Mouse (Mus musculus) C2C12 (cell line): ENCODE measurements around the gene Bfsp1. TPM values are rescaled to one million over a fixed set of nuclear protein-coding genes. Genes with fewer than 3 reads are reported as not detected.

Experiments used
- H3K27me3 ChIP-seq: one replicate; pipeline ENCODE4 v1.6.1; 2011; ENCODE audit not compliant: control insufficient read depth, insufficient read depth, insufficient read length
- H3K36me3 ChIP-seq: one replicate; pipeline ENCODE4 v1.6.1; 2011; ENCODE audit not compliant: control insufficient read depth, insufficient read depth
- H3K4me3 ChIP-seq: one replicate; pipeline ENCODE4 v1.5.1; 2011; ENCODE audit warnings: mild to moderate bottlenecking, control low read depth; ENCODE audit not compliant: poor library complexity, insufficient read depth, severe bottlenecking
- H3K79me2 ChIP-seq: one replicate; pipeline ENCODE4 v1.6.1; 2011; ENCODE audit not compliant: control insufficient read depth, insufficient read depth
- H3K79me3 ChIP-seq: one replicate; pipeline ENCODE4 v1.6.1; 2011; ENCODE audit warnings: low read depth, control low read depth
- H3ac ChIP-seq: one replicate; pipeline ENCODE3; 2011; ENCODE audit warnings: low read depth; ENCODE audit not compliant: control insufficient read depth, insufficient read length
- CEBPB ChIP-seq: IDR thresholded peaks from one replicate; pipeline ENCODE4 v1.6.1; 2011; ENCODE audit warnings: low read depth, mild to moderate bottlenecking, control low read depth, moderate library complexity
- CTCF ChIP-seq: IDR thresholded peaks from one replicate; pipeline ENCODE4 v1.5.1; 2011; ENCODE audit not compliant: control insufficient read depth, insufficient read depth, insufficient read length
- FOSL1 ChIP-seq: IDR thresholded peaks from one replicate; pipeline ENCODE4 v1.8.0; 2011; ENCODE audit warnings: mild to moderate bottlenecking, low read length; ENCODE audit not compliant: poor library complexity, insufficient read depth, severe bottlenecking
- MAX ChIP-seq: IDR thresholded peaks from one replicate; pipeline ENCODE4 v1.6.1; 2011; ENCODE audit warnings: mild to moderate bottlenecking, control low read depth
- MYOD1 ChIP-seq: IDR thresholded peaks from one replicate; pipeline ENCODE4 v1.6.1; 2011; ENCODE audit warnings: low read depth; ENCODE audit not compliant: control insufficient read depth, insufficient read length
- MYOG ChIP-seq: IDR thresholded peaks from one replicate; pipeline ENCODE4 v1.6.1; 2011; ENCODE audit not compliant: control insufficient read depth, insufficient read length; ENCODE audit errors: extremely low read depth
- USF1 ChIP-seq: IDR thresholded peaks from one replicate; pipeline ENCODE4 v1.6.1; 2011; ENCODE audit warnings: low read depth, mild to moderate bottlenecking, control low read depth, moderate library complexity
- polyA plus RNA-seq: library from polyadenylated mRNA; unstranded; fragments of >200 nt; fragmentation: generic; extraction: Trizol; gene quantifications from one replicate; pipeline ENCODE4 v1.2.1, GENCODE M21; 2012; ENCODE audit warnings: missing spikeins

Bfsp1 gene
- polyA plus RNA-seq, 1 experiment, result 0.06 TPM

DNA sequence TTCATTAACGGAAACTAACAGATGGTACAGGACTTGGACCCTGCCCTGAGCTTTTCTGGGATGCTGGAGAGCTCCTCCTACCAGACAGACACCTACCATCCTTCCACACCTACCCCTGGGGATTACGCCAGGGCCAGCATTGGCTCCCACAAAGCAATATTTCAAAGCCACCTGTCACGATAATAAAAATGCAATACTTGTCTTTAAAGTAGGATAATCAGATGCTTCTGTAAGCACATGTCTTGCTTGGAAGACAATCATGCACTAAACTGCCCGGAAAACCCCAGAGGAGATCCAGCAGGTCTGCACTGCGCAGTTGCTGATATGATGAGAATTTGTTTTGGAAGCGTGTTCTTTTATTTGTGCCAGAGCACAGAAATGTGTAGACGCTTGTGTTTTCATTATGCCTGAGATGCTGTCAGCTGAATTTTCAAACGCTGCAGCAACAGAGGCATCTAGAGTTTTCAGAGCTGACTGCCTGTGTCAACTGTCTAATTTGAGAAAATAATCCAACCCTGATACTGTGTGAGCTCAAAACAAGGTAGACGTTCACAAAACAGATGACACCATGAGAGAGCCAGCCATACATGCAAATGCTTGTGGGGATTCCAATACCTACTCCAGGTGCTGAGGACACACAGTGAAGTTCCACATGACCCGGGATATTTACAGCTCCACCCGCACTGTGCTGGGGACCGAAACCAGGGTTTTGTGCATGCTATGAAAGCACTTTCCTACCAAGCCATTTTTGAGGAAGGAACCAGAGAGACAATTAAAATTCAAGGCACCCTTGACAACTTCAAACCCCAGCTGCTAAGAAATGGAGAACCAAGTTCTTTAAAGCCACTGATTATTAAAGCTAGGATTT lies 11.4 kb downstream of the Bfsp1 start:
- TF ChIP-seq MYOG (no peak), MAX (no peak), CTCF (no peak), USF1 (no peak), CEBPB (no peak), FOSL1 (no peak)

DNA sequence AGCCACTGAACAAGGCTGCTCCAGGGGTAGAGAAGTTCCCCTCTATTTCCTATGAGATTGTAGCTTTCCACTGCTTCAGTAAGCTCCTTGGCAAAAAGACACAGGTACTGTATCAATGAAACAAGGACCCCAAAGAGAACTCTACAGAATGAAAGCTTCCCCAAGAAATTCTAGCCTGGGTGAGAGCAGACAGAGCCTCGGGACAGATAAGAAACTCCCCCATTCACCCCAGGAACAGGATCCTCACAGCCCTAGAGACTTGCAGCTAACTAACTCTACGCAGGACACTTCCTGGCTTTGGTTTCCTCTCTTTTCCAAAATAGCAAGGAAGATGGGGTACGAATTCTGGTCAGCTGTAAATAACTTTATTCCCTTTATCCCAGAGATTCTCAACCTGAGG lies 15.7 kb downstream of the Bfsp1 start:
- TF ChIP-seq MAX (no peak), CTCF (no peak), CEBPB (no peak), MYOG (no peak), FOSL1 (no peak), MYOD1 (no peak), USF1 (no peak)
- H3K27me3 ChIP-seq, result peaks cover 3% of the 10 kb centered on the region

More for the DNA sequence above, 11.4 kb downstream of the Bfsp1 start:
- no peaks in the 10 kb centered on the region for H3K79me3 ChIP-seq
- H3K4me3 ChIP-seq, result no peak overlapping the region
- no peaks in the 10 kb centered on the region for H3K79me2 ChIP-seq
- H3ac ChIP-seq, result no peak overlapping the region
- no peaks in the 10 kb centered on the region for H3K27me3 ChIP-seq
- H3K36me3 ChIP-seq, result no peaks in the 10 kb centered on the region

DNA sequence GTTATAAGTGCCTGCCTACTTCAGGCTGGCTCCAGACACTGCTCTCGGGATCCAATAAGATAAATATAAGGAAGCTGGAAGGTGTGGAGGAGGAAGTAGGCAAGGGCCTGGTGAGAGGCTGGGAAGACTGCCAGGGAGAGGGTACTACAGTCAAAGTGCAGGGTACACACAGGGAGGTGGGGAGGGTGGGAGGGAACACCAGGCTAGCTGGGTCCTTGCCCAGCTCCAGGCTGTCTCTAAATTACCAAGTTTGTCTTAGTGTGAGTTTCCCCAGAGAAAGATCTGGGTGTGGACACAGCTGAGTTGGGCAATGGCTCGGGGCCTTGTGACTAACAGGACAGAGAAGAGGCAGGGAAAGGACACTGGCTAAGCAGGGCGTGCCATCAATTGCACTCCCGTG lies 16.2 kb downstream of the Bfsp1 start:
- H3K4me3 ChIP-seq, result no peak overlapping the region
- H3K79me3 ChIP-seq, result no peaks in the 10 kb centered on the region
- no peaks in the 10 kb centered on the region for H3K79me2 ChIP-seq
- no peak overlapping the region for H3ac ChIP-seq
- peaks cover 3% of the 10 kb centered on the region for H3K27me3 ChIP-seq
- H3K36me3 ChIP-seq, result no peaks in the 10 kb centered on the region
- TF ChIP-seq MAX (no peak), CEBPB (peak; percentile 36), MYOD1 (no peak), MYOG (no peak)

More for the DNA sequence above, 15.7 kb downstream of the Bfsp1 start:
- Histone ChIP-seq H3K79me3 (no peaks in the 10 kb centered on the region), H3K36me3 (no peaks in the 10 kb centered on the region), H3K79me2 (no peaks in the 10 kb centered on the region), H3K4me3 (no peak overlapping the region), H3ac (no peak overlapping the region)

DNA sequence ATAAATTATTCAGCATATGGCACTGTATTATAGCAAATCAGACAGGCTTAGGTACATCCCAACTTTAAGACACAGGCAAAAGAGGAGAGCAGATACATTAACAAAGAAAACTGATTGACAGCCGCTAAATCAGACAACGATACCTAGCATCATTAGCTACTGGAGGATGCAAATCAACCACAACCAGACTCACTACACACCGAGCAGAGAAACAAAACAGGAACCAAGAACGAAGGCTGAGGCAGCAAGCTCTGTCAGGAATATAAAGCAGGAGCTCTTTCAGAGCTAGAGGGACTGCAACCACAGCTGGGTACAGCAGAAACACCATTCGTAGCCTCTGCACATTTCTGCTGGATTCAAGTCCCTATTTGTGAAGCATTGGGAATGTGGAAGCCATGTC lies 18.2 kb downstream of the Bfsp1 start:
- Histone ChIP-seq H3K27me3 (peaks cover 3% of the 10 kb centered on the region), H3K4me3 (no peak overlapping the region), H3ac (no peak overlapping the region), H3K79me2 (no peaks in the 10 kb centered on the region), H3K79me3 (no peaks in the 10 kb centered on the region), H3K36me3 (no peaks in the 10 kb centered on the region)
- TF ChIP-seq USF1 (no peak), CEBPB (no peak), MYOG (no peak), MAX (no peak), CTCF (no peak), MYOD1 (no peak), FOSL1 (no peak)

- Histone ChIP-seq H3K36me3 (no peaks in the 10 kb centered on the region), H3K4me3 (no peak overlapping the region), H3K79me3 (no peaks in the 10 kb centered on the region), H3ac (no peak overlapping the region), H3K79me2 (no peaks in the 10 kb centered on the region), H3K27me3 (peaks cover 3% of the 10 kb centered on the region)
- TF ChIP-seq USF1 (no peak), MAX (no peak), CEBPB (no peak), CTCF (no peak), MYOD1 (no peak), MYOG (no peak), FOSL1 (no peak)
Measured at GRCm38 (mm10) chr2:143841536-143841935, 21.4 kb downstream of the Bfsp1 start.

GRCm38 (mm10) chr2:143840895-143841294 lies 22.1 kb downstream of the Bfsp1 start:
- no peak for TF ChIP-seq CTCF
- TF ChIP-seq FOSL1, result no peak
- TF ChIP-seq MAX, result no peak
- H3K36me3 ChIP-seq, result no peaks in the 10 kb centered on the region
- H3ac ChIP-seq, result no peak overlapping the region
- H3K27me3 ChIP-seq, result peaks cover 3% of the 10 kb centered on the region
- H3K4me3 ChIP-seq, result no peak overlapping the region
- no peaks in the 10 kb centered on the region for H3K79me3 ChIP-seq
- no peaks in the 10 kb centered on the region for H3K79me2 ChIP-seq
